Mouse (Mus musculus) A20 (cell line): ENCODE data around the gene Has3.
"Not testable (repeated sequence)": the region's sequence is repeated elsewhere in the genome, so short reads cannot be mapped to it uniquely, and the experiment has no call there.

Experiments
- DNase-seq: peaks from one replicate; pipeline ENCODE4 v3.0.0-alpha.2; 2011; ENCODE audit warnings: low read depth, low spot score

Has3 gene

GRCm38 (mm10) chr8:106887336-106888189, 17.5 kb downstream of the Has3 start:
- peak; percentile 85 for DNase-seq

DNA sequence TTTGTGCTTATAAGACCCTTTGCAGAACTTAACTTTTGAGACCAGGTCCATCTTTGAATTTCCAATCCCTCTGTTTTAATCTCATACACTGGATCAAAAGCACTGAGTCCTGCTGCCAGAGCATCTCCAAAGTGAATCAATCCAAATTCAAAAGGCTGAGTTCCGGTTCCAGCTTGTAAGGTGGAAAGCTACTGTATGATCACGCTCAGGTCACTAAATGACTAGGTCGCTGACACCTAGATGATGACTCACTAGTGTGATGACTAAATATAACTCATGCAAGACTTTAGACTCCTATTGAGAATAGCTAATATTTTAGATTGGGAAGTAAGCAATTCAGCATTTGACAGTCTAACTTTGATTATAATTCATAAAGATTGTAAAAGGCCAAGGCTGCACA, 18.8 kb downstream of the Has3 start:
- DNase-seq, result peak; percentile 35

GRCm38 (mm10) chr8:106892210-106892805, 22.3 kb downstream of the Has3 start:
- peak; percentile 76 for DNase-seq

- peak; percentile 71 for DNase-seq
Measured at GRCm38 (mm10) chr8:106892806-106893451, 22.9 kb downstream of the Has3 start.

GRCm38 (mm10) chr8:106893481-106894156, 23.6 kb downstream of the Has3 start, which contains the start of gene Utp4:
Gene Utp4, plus strand, starts transcription at chr8:106893636.
- DNase-seq, result peak; percentile 92

DNA sequence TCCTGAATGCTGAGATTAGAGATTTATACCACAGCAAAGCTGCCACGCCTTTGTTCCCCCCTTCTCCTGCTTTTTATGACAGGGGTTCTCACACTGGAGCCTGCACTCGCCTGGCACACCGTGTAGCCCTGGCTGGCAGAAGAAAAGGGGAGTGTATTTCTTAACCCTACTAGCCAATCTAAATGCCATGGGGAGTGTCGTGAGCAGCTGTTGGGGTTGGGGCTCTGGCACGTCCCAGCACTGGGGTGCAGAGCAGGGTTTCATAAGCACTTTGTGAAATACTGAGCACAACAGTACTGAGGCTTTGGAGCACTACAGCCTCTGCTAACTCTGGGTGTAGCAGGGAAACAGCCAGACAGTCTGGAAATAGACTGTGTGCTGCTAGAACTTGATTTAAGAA, 29.4 kb downstream of the Has3 start:
- DNase-seq, result no peak

DNA sequence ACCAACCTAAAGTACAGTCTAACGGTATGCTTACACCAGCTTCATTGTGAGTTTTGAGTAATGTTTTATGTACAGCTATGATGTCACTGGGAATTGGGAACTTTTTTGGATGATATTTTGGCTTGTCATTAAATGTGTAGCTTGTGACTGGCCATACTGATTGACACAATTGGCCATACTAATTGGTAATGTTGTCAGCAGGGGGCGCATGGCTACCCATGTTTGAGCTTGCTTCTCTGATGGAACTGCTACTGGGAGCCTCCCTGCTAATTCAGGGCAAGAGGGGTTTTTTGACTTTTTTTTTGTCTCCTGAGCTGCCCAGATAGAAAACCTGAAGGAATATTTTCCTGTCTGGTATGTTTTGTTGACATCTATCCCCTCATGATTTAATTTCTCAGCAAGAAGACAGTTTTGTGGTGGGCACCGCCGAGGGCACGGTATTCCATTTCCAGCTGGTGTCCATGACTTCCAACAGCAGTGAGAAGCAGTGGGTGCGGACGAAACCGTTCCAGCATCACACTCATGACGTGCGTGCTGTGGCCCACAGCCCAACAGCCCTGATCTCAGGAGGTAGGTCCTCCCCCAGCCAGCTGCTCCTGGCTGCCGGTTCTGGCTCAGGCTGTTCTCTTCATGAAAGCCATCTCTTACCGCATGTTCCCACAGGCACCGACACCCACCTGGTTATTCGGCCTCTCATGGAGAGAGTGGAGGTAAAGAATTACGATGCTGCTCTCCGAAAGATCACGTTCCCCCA, 35.9 kb downstream of the Has3 start:
- DNase-seq, result no peak

DNA sequence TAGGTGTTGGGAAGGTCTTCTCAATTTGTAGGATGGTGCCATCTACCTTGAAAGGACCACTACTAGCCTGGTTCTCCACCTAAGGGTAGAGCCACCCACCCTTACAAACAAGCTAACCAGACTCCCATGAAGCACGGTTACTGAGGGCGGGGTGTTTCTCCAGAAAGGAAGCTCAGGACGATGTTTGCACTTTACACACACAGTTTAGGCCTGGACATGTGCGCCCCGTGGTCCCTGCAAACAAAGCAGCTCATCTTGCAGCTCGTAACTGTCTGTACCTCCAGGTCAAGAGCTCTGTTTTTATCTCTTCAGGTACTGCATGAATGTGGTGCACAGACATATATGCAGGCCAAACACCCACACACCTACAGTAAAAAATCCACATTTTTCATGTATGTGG, 36.6 kb downstream of the Has3 start:
- no peak for DNase-seq

GRCm38 (mm10) chr8:106907450-106907849, 37.4 kb downstream of the Has3 start:
- no peak for DNase-seq

- no peak for DNase-seq
Measured at GRCm38 (mm10) chr8:106908291-106908690, 38.2 kb downstream of the Has3 start.

DNA sequence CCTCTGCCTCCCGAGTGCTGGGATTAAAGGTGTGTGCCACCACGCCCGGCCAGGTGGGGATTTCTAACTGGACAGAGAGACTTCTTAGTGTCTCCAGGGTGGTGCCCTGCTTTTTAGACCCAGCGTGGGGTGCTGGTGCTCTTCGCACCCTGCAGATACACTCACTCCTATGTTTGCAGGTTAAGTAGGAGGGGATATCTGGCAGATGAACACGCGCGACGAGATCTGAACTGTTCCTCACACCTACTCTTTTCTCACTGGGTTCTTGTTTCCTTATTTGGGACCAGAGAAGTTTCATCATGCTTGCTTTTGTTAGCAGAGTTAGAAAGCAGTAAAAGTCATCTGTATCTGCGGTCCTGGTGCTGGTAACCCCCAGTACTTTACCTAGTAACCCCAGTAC, 43.6 kb downstream of the Has3 start:
- no peak for DNase-seq

DNA sequence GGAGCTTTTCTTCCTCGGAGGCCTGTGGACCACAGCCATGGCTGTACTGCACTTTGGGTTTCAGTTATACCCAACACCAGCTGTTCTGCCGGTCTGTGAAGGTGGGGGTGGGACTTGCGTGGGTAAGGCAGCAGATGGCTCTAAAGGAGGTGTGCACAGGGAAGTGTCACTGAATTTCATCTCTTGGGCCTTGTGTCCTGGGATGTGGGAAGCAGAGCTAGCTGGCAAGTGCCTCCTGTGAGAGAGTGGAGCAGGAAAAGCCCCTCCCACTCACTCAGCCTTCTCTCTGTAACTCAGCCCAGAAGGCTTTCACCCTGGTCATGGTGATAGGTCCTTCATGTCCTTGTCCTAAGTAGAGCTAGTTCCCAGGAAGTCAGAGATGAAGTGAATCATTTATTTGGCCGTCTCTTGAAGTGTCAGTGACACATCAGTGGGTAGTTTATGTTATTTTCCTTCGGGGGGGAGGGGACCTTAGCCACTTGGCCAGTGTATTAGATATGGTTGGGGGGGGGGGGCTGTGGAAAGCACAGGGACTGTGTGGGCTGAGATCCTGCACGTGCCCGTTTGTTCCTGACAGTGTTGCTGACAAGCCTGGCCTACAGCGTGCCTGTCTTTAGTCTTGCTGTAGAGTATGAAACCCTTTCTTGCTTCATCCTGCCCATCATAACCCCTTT, 49.8 kb downstream of the Has3 start:
- DNase-seq, result no peak

DNA sequence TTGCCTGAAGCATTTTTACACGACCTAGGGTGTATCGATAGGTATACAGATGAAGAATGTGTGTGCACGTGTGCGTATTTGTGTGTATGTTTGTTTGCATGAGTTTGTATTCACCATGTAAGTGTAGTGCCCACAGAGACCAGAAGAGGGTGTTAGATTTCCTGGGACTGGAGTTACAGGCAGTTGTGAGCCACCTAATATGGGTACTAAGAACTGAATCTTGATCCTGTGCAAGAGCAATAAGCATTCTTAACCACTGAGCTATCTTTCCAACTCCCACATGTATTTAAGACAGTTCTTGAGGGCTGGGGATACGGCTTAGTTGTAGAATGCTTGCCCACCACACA, 50.3 kb downstream of the Has3 start:
- peak; percentile 23 for DNase-seq

DNA sequence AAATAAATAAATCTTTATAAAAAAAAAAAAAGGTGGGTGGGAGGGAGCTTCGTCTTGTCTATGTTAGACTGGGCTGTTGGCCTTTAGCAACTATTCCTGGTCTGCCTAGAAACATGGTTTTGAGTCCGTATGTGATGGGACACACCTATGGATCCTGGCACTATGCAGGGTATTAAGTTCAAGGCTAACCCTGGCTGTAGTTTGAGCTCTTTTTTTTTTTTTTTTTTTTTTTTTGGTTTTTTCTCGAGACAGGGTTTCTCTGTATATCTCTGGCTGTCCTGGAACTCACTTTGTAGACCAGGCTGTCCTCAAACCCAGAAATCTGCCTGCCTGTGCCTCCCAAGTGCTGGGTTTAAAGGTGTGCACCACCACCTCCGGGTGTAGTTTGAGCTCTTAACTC, 54.0 kb downstream of the Has3 start:
- no peak for DNase-seq

- DNase-seq, result no peak
Measured at GRCm38 (mm10) chr8:106924904-106925349, 54.9 kb downstream of the Has3 start.

- DNase-seq, result no peak
Measured at GRCm38 (mm10) chr8:106925446-106925845, 55.4 kb downstream of the Has3 start.

- peak; percentile 62 for DNase-seq
Measured at GRCm38 (mm10) chr8:106927247-106927646, 57.2 kb downstream of the Has3 start.

GRCm38 (mm10) chr8:106928182-106928581, 58.1 kb downstream of the Has3 start:
- DNase-seq, result not testable (repeated sequence)

GRCm38 (mm10) chr8:106929155-106929913, 59.3 kb downstream of the Has3 start:
- DNase-seq, result no peak

DNA sequence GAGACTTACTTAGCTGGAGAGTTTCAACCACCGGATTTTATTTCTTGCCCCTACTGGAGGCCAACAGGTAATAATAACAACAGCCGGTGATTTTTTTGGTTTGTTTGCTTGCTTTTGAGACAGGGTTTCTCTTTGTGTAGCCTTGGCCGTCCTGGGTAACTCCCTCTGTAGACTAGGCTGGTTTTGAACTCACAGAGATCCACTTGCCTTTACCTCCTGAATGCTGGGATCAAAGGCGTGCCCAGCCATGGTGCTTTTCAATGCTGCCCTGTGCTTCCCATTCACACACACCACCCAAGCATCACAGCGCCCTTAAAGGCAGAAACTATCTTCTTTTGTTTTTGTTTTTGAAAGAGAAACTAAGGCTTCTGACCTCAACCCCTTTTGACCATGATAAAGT, 59.9 kb downstream of the Has3 start:
- no peak for DNase-seq
